Mouse (Mus musculus) mouse trophoblast stem cell (cell line): ENCODE measurements around the gene Ulk3.

Source experiments
- in situ Hi-C, 2 experiments: fragments of 300-500 bp; cut with MseI, MboI; formaldehyde crosslinking; loops; 2 replicates in 1 of 2; 3 replicates in 1 of 2; pipeline ENCODE4 v1.15.1; 2025

Gene Ulk3

DNA sequence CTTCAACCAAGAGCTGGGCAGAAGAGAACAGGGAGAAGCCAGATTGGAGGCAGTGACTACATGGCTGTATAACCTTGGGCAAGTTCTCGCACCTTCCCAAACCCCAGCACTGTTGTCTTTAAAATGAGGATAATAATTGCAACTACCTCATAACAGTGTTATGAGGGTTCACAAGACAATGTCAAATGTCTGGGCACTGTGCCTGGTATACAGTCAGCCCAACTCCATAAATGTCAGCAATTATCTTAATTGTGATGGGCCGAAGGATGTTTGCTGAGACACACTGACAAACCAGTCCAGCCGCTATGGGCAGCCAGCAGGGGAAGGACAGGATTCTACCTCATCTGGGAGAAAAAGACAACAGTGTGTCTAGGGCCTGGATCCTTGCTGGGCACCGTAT lies 25.5 kb downstream of the Ulk3 start:
- in situ Hi-C loops = no loop called here

DNA sequence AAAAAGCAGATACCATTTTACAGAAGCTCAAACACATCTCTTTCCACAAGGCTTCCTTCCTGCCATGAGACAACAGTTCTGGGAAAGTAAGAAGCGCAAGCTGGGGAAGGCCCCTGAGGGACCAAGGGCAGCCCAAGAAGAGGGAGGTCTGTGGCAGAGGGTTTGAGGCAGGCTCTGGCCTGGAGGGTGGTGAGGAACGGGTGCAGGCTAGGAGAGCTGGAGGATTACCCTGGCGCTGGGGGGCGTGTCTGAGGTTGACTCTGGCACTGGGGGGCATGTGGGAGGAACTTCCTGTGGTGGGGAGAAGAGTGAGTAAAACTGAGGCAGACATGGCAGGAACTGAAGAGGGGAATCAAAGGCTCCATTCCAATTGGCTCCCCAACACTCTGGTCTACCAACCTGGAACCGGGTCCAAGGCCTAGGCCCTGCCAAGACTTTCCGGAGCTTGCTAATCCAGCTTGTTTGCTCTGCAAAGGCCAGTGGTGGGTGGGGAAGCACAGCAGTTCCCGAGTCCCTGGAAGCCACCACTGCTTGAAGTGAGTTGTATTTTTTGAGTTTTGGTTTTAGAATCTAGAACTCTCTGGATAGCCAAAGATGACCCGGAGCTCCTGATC lies 28.4 kb downstream of the Ulk3 start:
- in situ Hi-C loops = no loop called here

DNA sequence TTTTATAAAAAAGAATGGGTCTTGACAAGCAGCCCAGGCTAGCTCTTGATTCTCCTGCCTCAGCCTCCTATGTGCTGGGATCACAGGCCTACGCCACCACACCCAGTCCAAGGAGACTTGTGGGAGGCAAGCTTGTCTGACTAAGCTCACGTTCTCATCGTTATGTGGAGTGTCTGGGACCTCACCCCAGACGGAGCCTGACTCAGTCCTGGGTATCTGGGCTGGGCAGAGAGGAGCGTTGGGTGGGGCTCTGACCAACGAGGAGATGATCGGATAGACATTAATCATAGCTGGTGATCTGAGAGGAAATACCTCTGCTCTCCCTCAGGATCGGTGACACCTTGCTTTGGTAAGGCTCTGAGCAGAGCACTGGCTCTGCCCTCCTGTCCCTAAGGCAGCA lies 29.6 kb downstream of the Ulk3 start:
- in situ Hi-C loops = no loop called here

DNA sequence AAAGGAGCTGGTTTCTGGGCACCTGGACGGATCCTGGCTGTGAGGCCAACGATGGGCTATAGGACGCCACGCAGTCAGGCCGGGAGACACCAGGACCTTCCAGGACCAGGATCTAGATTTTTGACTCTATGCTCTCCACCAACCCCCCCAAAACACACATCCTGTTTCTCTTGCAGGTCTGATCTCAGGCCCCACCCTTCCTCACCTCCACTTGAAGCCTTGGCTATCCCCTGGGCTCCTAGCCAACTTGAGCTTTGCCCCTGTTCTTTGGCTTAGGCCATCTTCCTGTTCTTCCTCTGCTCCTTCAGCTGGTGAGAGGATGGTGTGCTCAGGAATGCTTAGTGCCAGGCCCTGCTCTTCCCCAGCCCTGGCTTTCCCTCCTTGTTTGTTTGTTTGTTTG lies 31.4 kb downstream of the Ulk3 start, which contains the start of gene Lman1l:
Gene Lman1l, minus strand, starts transcription at position 101 of the 400 bp plus-strand sequence.
- in situ Hi-C loops = no loop called here

DNA sequence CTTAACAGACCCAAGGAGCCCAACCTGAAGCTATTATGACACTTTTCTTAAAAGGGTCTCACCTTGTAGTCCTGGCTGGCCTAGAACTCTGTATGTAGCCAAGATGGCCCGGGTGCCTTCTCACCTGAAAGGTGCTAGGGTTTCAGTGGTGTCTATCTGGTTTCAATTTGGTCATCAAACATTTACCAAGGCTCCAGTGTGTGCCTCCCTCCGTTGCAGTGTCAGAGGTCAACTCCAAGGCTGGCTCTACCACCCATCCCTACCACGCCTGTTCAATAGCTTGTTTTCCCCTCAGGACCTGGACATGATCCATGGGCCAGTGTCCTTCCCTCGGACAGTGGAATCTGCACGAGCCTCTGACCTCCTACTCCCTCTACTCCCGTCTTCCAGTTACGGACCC lies 35.0 kb downstream of the Ulk3 start:
- in situ Hi-C loops = no loop called here

DNA sequence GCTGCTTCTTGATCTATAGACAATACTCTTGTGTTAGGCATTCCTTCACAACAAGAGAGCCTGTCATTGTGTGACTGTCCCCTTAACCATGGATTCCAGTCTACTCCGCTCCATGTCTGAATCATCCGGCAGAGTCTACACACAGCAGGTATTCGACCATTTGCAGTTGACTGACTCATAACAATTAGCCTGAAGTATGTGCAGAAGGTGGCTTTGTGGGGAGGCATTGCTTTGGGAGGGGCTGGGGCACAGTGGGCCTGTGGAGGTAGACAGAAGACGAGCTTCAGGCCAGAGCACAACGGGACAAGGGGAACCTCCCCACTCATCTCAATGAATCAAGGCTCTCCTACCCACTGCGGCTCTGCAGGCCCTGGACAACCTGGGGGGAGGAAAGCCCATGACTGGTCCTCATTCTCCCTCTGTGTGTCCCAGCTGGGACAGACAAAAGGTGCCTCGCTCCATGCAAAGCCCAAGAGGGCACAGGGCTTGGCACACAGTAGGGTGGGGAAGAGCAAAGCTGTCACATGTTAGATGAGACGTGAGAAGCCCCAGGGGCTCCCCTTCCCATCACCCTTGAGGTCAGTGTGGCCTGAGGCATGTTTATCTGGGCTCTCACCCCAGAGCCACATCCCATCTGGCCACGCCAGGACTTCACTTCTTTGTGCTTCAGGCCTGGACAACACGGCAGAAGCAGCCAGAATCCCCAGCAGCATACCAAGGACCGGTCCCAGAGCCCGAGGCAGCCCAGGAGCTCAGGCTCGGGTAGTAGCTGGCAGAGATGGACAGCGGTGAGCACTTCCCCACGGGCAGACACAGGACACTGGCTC lies 36.6 kb downstream of the Ulk3 start:
- in situ Hi-C loops = no loop called here

DNA sequence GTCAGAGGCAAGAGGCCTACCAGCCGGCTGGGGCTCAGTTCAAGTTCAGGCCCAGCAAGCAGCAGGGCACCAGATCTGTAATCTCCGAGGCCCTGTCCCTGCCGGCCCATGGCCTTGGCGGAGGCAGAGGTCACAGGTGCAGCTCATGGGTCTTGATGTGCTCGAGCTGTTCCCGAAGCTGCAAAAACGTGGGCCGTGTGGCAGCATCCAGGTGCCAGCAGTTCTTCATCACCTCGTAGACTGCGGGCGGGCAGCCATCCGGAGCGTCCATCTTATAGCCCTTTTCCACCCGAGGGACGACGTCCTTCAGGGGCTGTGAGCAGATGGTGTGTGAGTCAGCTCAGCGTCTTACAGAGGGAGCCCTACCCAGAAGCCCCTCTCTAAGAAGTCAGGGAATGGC lies 37.9 kb downstream of the Ulk3 start:
- in situ Hi-C loops = no loop called here

DNA sequence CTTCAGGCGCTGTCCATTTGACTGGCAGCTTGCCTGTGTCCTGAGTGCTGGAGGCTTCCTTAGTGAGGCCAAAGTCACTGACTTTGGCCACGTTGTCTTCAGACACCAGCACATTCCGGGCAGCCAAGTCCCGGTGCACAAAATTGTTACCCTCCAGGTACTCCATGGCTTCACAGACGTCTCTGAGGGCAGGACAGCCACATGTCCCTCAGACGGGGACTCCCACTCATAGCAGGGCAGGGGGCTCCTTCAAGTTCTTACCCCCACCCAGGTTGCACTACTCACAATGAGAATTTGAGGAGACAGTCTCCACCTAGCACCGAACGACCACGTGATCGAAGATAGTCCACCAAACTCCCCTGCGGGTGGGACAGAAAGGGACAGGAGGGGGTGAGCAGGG lies 38.6 kb downstream of the Ulk3 start:
- in situ Hi-C loops = no loop called here

DNA sequence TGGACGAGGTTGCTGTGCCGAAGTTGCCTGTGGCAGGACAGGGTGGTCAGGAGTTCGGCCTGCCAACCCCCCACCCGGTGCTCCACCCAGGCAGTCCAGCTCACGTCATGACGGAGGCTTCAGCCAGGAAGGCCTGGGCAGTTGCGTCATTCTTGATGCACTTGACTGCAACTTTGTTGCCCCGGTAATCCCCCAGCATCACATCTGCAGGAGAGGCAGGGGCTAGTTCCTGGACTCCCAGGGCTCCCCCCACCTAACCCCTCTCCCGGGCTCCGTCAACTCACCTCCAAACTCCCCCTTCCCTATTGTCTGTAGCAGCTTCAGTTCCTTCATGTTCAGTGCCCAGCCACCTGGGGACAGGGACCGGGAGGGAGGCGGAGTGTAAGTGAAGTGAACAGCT lies 39.5 kb downstream of the Ulk3 start:
- in situ Hi-C loops = no loop called here

DNA sequence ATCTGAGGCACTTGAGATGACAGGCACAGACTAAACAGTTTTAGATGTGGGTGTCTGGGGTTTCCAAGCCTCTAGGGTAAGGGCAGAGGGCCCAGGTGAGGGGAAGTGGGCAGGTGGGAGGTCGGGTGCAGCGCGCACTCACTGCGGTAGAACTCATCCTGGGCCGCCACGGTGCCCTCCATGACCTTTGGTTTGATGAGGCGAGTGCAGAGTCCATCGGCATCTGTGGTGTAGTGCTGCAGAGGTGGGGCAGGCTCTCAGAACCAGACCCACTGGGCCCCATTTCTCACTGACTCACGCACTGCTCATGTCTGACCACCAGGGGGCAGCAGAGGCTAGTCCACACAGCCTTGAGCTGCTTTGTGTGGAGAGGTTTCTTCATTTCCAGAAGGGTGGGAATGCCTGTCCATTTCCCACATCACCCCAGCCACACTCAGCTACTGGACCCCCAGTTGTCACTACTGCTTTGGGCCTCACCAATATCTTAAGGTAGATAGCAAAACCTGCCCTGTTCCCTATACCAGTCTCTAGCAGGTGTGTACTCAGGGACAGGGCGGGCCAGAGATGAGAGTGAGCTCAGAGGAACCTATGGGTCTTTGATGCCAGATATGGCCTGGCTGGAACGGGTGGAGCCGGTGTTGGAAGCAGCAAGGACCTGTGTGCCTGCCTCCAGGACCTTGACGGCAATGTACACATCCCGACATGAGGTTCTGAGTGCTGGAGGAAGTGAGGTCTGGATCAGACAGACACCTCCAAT lies 40.0 kb downstream of the Ulk3 start:
- in situ Hi-C loops = no loop called here

DNA sequence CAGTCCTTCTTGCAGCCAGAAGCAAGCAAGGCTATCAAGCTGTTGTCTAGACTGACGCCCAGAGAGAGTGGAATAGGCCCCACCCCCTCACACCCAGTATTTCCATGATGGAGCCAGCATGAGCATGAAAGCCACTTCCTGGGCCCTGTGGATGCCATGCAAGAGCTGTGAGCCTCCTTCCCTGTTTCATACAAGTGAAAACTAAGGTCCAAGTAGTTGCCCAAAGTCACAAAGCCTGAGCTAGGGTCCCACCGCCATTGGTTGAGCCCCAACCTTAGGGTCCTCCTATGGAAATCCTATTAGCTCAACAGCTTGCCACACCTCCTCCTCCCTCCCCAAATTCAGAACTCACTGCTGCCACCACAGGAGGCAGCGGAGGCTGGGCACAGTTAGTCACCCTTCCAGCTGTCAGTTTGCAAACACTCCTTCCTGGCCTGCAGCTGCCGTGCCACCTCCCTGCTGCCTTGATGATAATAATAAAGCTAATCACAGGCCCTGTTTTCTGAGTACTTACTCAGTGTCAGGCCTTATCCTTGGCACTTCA lies 44.3 kb downstream of the Ulk3 start:
- in situ Hi-C loops = no loop called here

DNA sequence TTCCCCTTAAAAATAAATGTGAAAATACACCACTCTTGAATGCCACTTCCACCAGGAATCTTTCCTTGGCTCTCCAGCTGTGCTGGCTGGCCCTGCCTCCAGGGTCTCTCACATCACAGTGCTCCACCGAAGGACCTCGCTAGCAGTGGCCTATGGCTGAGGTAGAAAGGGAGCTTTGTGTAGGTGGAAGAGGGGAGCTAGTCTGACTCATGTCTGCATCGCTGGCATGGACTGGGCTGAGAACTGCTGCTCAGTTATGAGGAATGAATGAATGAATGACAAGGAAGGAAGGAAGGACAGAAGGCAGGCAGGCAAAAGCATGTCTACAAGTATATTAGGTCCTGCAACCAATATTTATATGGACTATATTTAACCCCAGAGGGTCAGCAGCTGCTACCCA lies 48.0 kb downstream of the Ulk3 start:
- in situ Hi-C loops = no loop called here

DNA sequence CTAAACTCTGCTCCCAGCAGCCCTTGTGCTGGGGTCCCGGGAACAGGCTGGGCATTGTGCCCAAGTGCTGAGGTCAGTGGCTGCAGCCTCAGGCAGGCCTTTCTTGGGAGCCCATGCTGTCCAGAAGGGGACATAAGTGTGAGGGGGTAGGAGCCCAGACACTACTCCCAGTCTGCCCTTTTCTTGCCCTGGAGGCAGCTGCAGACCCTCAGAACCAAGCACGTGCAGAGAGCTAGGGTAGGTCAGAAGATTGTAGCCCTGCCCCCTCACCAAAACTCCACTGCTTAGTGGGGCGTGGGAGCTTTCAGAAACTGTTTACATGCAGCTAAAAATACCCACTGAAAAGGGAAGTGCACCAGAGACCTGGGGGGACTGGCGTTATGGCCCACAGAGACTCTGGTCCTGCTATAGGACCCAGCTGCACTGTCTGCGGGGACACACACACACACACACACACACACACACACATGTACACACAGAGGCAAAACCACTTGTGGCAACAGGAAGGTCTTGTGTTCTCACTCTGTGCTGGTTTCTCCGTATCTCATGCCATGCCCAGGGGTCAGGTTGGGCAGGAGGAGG lies 48.6 kb downstream of the Ulk3 start:
- in situ Hi-C loops = no loop called here

DNA sequence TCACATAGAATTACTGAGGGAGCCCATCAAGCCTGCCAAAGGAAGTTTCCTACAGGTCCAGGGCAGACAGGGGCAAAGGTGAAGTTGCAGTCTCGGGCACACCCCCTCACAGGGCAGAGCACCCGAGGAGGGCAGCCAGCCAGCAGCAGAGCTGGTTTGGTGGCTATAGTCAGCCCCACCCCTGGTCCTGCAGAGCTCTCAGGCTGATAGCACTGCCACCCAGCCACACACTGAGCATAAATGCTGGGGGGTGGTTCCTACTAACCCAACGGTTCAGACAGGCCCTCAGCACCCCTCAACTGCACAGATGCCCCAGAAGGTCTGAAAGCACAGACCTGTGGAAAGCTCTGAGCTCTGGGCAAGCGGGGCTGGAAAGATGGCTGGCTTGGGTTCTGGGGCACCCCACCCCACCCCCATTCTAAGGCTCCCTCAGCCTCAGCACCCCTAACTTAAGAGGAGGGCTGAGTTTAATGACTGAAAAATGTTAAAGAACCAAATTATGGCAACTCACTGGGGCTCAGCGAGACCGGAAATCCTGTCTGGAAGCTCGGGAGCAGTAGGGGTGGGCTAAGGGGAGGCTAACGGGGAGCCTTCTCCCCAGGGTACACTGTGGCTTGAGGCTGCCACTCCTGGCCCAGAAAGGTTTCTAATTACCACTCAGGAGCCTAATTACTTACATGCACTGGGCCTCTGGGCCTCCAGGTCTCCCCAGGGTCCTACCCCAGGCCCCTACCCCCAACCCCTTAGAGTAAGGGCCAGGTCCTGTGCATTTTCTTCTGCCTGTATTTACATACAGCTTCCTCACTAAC lies 49.6 kb downstream of the Ulk3 start:
- in situ Hi-C loops = no loop called here

DNA sequence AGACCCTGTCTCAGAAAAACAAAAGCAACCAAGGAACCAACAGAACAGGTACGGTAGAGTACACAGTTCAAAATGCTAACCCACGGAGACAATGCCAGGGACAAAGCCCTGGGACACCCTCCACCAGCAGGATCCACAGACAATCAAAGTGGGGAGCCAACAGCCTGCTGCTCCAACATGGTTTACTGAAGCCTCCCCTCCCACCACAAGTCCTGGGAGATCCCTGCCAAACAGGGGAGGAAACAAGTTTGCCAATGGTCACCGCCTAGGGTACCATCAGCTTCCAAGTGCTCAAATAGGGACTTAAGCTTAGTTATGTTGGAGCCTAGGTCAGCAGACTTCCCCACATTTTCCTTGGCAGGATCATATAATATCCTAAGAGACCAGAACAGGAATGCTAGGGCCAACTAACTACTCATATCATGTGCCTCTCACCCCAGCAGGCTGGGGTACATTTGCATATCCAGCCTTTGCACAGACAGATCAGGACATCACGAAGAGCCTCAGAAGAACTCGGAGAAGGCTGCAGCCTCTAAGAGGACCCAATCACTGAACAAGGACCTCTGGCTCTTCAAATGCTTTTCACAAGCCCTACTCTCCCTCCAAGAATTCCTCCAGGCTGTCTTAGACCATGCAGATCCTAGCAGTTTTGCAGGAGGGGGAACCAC lies 50.5 kb downstream of the Ulk3 start:
- in situ Hi-C loops = no loop called here

DNA sequence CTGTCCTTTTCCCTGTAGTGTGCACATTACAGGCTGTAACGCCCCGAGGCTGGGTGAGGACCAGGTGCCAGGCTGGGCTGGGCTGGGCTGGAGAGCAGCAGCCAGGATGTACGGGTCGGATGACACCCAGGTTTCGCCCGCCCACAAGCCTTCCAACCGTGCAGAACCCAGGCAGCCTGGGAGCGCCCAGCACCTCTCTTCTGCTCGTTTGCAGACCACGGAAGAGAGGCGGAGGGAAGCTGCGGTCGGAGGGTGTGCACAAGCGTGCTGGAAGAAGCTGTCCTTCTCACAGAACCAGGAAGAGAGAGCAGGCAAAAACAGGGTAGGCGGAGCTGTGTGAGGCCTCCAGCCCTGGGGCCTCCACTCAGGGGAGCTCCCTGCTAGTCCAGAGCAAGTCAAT lies 51.1 kb downstream of the Ulk3 start:
- in situ Hi-C loops = no loop called here

DNA sequence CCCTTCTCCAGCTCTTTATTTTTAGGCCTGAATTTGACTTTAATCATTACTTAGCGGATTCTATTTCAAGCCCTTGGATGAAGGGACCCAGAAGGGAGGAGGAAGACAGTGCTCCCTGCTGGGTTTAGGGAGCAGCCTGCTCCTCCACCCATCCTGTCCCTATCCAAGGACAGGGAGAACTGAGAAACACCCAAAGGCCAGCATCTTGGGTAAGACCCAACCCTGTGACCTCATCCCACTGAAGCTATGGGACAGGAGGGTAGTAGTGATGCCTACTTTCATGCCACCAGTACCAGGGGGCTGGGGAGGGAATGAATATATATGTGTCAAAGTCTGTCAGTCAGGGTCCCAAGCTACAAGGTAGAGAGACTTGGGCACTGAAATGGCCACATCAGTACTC lies 51.8 kb downstream of the Ulk3 start:
- in situ Hi-C loops = no loop called here

DNA sequence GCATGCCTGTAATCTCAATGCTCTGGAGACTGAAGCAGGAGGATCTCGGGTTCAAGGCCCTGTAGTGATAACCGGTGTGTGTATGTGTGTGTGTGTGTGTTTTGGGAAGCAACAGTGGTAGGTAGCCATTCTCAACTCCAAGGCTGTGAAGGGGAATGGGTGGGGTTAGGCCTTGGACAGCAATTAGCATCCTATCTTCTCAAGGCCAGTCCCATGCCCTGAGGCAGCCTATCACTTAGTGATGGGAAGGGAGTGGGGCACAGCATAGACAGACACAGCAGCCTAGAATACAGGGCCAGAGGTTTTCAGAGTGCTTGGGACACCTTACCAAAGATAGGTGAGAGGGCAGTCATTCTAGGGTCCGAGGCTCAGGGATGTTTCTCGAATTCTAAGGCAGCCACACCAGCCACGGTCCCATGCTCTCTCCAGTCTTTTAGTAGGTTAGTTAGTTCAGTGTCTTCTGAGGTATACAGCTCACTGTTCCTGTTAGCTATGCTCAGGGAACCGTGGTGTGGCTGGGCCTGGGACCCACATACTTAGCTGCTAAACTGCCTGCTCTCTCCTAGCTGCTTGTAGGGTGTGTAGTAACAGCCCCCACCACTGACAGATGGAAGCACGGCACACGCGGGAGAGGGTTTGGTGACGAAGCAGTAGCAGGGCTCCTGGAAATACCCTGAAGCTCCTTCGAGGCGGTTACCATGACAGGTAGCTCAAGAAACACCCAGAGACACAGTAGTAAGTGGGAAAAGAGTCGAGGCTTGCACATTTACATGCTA lies 52.7 kb downstream of the Ulk3 start:
- in situ Hi-C loops = no loop called here

DNA sequence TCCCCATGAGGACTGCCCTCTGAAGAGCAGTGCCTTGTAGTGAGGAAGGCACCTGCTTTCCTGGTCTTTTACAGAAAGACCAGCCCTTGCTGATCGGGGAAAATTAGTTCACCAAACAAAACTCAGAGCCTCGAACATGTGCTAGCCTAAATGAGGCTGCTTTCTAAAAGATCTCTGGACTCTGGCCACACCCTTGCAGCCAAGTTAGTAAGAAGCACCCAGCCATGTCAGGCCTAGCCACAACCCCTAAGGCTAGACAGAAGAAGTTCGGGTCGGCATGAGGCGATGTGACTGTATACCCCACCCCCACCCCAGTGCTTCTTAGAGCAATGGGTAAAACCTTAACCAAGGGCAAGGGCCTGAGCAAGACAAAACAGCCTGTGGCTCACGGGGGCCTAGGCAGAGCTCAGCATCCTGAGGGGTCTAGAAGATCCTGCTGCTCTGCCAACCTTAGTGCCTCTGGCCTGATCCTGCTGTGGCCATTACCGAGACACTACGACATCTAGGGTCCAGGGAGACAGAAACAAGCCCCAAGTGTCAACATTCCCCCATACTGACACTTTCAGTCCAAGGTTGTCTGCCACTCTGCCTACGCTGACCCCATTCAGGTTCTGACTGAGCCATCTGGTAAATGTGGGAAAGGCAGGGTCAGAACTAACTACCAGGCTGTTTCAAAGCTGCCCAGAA lies 54.1 kb downstream of the Ulk3 start:
- in situ Hi-C loops = no loop called here
